Mouse (Mus musculus) cerebellum, postnatal 36 days (tissue): ENCODE results near the gene Gm42906.

Source experiments
- DNase-seq, 2 experiments: peaks; one replicate each; pipeline ENCODE4 v3.0.0; 2021 to 2022; ENCODE audit warnings: mixed read lengths in 2 of 2

Gm42906 gene

DNA sequence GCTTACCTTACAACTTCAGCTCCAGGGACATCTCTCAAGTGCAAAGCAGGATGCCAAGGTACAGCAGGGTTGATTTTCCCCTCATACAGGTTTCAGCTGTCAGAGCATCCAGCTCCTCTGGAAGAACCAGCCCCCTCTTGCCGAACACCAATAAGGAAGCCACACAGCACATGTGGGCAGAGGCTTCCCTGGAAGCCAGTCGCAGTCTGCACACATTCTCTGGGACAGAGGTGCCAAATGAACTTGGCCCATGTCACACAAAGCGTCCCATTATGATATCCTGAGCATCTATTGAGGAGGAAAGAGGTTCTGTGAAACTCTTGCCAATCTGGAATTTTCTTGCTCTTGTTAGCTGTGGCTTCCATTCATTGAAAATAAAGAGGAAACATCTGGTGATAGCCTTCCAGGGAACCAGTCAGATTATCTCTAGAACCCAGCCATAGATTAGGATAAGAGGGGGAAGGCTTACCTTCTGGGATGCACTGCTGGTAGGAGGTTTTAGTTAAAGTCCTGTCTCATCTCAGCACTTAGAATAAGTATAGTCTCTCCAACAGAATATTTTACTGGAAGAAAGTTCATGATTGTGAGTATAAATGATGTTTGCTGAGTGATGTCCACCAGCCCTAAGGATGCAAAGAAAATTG is at the start of gene Gm42906:
Gene Gm42906, minus strand, starts transcription at position 51 of the 644 bp plus-strand sequence.
- no peak for DNase-seq

GRCm38 (mm10) chr5:151445695-151446094 is 17.7 kb upstream of the Gm42906 start:
- DNase-seq, result no peak

- no peak for DNase-seq
These were observed 7.1 kb upstream of the Gm42906 start for GRCm38 (mm10) chr5:151435106-151435505.

GRCm38 (mm10) chr5:151426466-151426865 is 1.5 kb downstream of the Gm42906 start:
- no peak for DNase-seq

GRCm38 (mm10) chr5:151422692-151423091 is 5.3 kb downstream of the Gm42906 start:
- DNase-seq, result no peak

GRCm38 (mm10) chr5:151421859-151422258 is 6.1 kb downstream of the Gm42906 start:
- DNase-seq, result no peak

DNA sequence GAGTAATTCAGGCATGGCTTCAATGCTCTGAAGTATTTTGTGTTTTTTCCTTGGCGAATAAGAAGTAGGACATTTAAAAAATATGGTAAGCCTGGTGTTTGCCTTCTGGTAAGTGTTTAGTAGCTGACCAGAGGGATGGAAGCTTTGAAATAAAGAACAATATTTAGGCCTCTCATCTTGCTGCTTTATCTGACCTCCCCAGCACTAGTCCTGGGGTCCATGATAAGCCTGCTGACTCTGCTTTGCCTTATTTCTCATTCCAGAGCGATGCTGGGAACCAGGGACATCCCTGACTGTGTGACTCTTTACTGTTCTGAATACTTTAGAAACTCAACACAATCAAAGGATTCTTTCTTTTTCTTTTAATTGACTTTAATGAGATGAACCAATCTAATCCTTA is 9.4 kb downstream of the Gm42906 start:
- no peak for DNase-seq

- no peak for DNase-seq
These were observed 10.4 kb downstream of the Gm42906 start for GRCm38 (mm10) chr5:151417421-151418038.

DNA sequence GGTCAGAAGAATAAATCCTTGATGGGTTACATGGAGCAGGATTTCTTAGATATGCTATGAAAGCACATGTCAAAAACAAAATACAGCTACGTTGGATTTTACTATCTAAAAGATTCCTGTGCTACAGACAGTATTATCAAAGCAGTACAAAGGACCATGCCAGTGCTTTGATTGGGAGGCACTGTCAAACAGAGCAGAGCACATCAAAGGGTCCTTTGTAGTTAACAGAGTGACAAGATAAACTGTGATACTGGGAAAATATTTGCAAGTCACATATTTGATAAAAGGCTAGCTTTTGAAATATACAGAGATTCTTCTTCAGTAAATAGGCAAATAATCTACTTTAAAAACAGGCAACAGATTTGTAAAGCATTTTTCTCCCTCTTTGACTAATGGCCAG is 11.0 kb downstream of the Gm42906 start:
- DNase-seq, result no peak

- DNase-seq, result no peak
These were observed 14.3 kb downstream of the Gm42906 start for GRCm38 (mm10) chr5:151413617-151414016.

DNA sequence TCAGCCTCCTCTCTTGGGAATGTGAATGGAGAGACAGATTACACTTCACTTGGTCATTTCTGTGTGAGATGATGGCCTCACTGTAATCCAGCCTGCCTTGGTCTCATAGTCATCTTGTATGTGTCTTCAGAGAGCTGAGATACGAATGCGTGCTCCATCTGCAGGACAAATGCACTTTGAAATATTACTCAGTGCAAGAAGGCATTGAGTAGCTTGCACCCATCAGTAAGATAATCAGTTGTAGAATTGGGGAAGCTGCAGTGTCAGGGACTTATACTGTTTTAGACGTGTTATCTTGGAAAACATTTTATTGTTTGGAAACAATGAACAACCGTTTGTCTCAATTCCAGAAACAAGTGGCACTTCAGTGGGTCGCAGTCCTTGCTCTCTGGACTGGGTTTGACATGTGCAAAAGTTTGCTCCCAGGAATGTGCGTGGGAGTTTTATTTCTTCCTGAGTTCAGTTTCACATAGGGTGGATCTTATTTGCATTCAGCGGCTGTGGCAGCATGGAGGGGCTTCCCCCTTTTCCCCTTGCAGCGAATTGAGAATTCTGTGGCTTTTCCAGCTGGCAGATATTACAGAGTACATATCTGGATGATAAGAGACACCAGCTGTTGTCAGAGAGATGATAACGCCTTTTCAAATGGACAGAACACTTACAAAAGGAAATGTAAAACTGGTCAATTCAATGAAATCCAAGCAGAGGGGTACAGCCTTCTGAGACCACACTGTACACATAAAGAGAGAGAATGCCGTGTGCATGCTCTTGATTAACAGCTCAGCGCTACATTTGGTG is 15.1 kb downstream of the Gm42906 start:
- DNase-seq, result no peak

DNA sequence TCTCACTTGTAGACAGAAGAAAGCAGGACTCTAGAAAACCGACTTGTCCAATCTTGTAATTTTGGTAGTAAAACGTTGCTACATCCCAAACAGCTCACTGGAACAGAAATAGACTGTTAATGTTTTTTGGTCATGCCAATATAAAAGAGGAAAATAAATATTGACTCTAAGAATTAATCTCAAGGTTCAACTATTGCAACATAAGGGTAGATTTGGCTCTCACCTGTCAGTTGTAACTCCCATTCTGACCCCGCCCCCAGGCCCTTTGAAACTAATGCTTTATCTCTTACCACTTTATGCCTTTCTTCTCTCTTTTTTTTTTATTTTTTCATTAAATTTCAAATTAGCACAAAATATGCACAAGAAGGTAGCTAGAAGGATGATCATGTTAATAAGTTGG is 18.0 kb downstream of the Gm42906 start:
- DNase-seq, result no peak

- DNase-seq, result no peak
These were observed 18.7 kb downstream of the Gm42906 start for GRCm38 (mm10) chr5:151409282-151409681.

DNA sequence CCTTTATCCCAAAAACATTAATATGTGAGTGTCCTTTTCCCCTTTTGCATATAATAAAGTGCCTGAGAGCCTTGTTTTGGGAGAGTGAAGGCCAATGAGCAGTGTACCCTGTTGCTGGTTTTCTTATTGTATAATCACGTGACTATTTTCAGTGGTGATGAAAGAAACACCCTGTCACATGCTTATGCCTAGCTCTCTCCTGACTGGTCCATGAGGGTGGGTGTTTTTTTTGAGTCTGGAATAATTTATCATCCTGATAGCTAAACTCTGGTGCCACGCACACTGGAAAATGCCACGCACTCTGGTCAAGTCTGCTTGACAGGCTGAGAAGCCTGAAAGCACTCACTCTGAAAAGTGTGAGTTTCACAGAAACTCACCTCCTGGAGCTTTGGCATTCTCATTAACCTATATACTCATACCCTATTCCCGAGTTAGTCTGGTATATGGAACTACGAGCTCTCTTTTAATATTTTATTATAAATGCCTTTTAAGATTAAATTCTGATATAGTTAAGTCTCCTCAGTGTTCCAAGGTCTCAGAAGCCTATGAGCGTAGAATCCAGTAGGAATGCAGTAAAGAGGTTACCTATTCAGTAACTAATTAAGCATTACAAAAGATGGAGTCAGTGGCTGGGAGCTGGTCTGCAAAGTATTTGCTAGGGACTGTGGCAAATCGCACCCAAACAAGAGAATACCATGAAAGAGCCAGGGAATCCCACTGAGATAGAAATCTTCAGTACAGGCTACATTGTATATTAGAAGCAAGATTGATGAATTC is 19.7 kb downstream of the Gm42906 start:
- no peak for DNase-seq

- DNase-seq, result no peak
These were observed 20.5 kb downstream of the Gm42906 start for GRCm38 (mm10) chr5:151407493-151407892.

- no peak for DNase-seq
These were observed 21.7 kb downstream of the Gm42906 start for GRCm38 (mm10) chr5:151406276-151406675.

DNA sequence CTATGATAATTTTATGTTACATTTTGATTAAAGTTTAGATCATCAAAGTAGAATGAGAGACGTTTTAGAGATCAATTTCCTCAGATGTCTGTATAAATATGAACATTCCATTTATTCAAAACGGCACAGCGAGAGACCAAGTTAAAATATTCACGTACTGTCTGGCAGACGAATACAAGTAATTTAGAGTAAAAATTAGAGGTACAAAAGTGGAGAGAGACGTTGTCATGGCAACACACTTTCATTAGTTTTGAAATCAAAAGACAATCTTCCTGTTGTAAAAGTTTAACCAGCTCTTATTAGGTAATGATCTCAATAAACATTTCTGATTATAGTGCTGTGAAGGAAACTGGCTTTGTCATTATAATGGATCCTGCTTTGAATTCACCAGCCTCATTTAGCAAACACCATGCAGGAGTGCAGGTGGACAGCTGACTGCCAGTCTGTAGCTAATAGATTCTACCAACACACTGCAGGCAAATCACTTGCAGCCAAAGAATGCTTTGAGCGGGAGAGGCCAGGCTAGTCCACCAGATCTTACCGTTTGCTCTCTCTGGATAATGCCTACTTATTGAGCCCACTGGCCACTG is 22.6 kb downstream of the Gm42906 start:
- DNase-seq, result no peak

GRCm38 (mm10) chr5:151403586-151403985 is 24.4 kb downstream of the Gm42906 start:
- no peak for DNase-seq

DNA sequence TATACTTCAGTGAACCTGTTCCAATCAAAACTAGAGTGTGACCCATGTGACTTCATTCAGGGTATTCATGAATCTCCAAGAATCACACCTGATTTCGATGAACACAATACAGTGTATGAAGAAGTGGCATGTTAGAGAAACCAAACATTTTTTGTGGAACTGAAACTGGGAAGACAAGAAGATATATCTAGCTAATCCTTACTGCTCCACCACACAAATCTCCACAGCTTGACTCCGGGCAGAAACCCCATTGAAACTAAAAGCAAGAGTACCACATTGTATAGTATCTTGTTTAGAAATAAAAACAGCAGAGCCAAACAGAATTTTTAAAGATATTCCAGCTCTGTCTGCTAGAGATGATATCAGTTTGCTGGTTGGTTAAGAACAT is 27.4 kb downstream of the Gm42906 start:
- no peak for DNase-seq

DNA sequence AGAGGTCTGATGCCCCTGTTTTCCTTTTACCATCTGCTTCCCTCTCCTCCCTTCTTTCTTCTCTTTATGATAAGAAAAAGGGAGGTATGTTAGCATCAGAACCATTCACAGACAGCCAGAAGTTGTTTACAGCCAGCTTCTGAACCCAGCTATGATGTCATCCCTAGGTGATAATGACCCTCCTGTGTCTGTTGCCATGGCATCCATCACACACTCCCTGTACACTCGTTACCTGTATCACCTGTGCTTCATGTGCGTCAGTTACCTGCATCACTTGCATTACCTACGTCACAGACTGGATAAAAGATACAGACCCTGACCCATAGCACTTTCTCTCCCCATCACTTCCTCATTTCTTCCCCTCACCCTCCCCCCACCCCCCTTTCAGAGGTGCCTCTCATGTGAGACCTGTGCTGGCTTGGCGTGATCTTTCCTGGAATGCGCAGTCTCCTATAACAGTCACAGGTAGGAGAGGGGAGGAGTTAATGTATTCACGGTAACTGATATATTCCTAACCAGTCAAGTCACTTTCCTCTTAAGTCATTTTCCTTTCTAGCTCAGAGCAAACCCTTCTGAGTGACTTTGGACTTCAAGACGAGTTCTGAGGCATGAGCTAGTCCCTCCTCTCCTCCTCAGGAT is 27.9 kb downstream of the Gm42906 start:
- no peak for DNase-seq

DNA sequence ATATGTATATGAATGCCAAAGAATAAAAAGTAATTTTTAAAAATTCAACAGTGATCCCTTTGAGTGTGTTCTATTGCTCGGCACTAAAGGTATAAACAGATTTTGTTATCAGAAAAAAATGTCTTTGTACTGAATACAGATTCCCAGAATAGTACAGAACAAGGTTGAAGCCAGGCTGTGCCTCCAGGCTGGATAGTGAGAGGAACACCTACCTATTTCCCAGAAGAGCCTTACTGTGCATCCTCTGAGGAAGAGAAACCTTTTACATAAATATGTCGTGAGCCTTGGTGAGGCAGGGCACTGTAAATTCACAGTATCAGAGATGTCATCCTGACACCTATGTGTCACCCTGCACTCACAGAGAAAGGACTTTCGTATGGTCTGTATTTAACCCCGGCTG is 31.8 kb downstream of the Gm42906 start:
- no peak for DNase-seq

DNA sequence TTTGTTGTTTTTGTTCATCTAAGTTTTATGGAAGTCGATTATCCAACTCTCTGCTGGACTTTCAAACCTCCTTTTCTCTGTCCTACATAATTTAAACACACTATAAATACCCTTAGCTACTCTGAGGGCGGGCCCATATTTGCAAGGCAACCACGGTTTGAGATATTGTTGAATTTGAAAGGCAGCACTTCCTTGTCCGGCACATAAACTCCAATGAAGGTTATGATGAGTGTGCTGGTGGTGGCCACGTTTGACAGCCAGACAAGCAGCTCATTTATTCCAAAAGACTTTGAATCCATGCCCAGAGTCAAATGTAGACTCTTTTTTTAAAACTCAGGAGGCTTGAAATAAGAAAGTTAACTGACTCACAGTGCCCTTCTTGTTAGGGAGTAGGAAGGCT is 33.3 kb downstream of the Gm42906 start:
- DNase-seq, result no peak
